Mouse (Mus musculus): ENCODE data around the gene Fgf14. TPM values are rescaled to one million over a fixed set of nuclear protein-coding genes. Genes with fewer than 3 reads are reported as not detected.

Fgf14 gene
- polyA plus RNA-seq, 1 experiment from 2014 or later, result 0.03 TPM

- whole genome bisulfite sequencing (ENCODE audit: insufficient replicate concordance), result 2% methylated on average over 42 of the region's 42 CpGs
- H3K4me3 ChIP-seq (replicated peaks), result no peak overlapping the region
- H3K9ac ChIP-seq, result no peak overlapping the region
- peaks cover 20% of the 10 kb centered on the region for H3K27me3 ChIP-seq
- H3K4me1 ChIP-seq (replicated peaks), result no peaks in the 10 kb centered on the region
- no peaks in the 10 kb centered on the region for H3K9me3 ChIP-seq (replicated peaks)
- no peak overlapping the region for H3K4me2 ChIP-seq
- no peaks in the 10 kb centered on the region for H3K36me3 ChIP-seq (replicated peaks)
- no peak for ATAC-seq (ENCODE audit: insufficient read depth)
- no peak overlapping the region for H3K27ac ChIP-seq (replicated peaks)
Observed at GRCm38 (mm10) chr14:124191913-124192814, 484.8 kb downstream of the Fgf14 start.

DNA sequence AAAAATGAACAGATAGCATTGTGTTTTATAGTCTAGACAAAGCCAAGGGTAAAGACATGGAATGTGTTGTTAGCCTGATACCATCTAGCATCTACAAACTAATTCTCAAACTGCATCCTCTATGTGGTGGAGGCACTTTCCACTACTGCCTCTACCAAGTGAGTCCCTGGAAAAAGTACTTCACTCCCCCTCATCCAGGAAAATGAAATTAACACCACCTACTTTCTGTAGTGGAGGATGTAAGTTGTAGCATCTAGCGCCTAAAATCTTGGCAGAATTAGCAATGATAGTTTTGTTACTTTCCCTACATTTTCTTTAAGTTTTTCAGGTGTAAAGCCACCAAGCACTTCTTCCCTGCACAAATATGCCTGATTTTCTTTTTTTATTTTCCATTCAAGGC lies 496.7 kb downstream of the Fgf14 start:
- Histone ChIP-seq H3K36me3 (replicated peaks) (no peaks in the 10 kb centered on the region), H3K9ac (no peak overlapping the region), H3K4me3 (replicated peaks) (no peak overlapping the region), H3K27me3 (no peaks in the 10 kb centered on the region), H3K27ac (replicated peaks) (no peak overlapping the region), H3K4me1 (replicated peaks) (no peaks in the 10 kb centered on the region), H3K9me3 (replicated peaks) (no peaks in the 10 kb centered on the region), H3K4me2 (no peak overlapping the region)
- no peak for ATAC-seq (ENCODE audit: insufficient read depth)
- 37% methylated on average over 1 of the region's 1 CpGs for WGBS (ENCODE audit: insufficient replicate concordance)

GRCm38 (mm10) chr14:124174111-124174510 lies 502.8 kb downstream of the Fgf14 start:
- Histone ChIP-seq H3K27ac (replicated peaks) (no peak overlapping the region), H3K4me3 (replicated peaks) (no peak overlapping the region)
- WGBS (ENCODE audit: insufficient replicate concordance), result 45% methylated on average over 1 of the region's 1 CpGs

GRCm38 (mm10) chr14:124163618-124164185 lies 513.2 kb downstream of the Fgf14 start:
- no peaks in the 10 kb centered on the region for H3K4me1 ChIP-seq (replicated peaks)
- H3K4me2 ChIP-seq, result no peak overlapping the region
- ATAC-seq (ENCODE audit: insufficient read depth), result no peak
- H3K27me3 ChIP-seq, result no peaks in the 10 kb centered on the region
- WGBS (ENCODE audit: insufficient replicate concordance), result 45% methylated on average over 1 of the region's 1 CpGs
- H3K27ac ChIP-seq (replicated peaks), result no peak overlapping the region
- H3K9me3 ChIP-seq (replicated peaks), result no peaks in the 10 kb centered on the region
- no peak overlapping the region for H3K9ac ChIP-seq
- H3K36me3 ChIP-seq (replicated peaks), result no peaks in the 10 kb centered on the region
- no peak overlapping the region for H3K4me3 ChIP-seq (replicated peaks)

More at GRCm38 (mm10) chr14:124174111-124174510, 502.8 kb downstream of the Fgf14 start:
- Histone ChIP-seq H3K27me3 (no peaks in the 10 kb centered on the region), H3K9me3 (replicated peaks) (no peaks in the 10 kb centered on the region), H3K4me1 (replicated peaks) (no peaks in the 10 kb centered on the region), H3K36me3 (replicated peaks) (no peaks in the 10 kb centered on the region), H3K9ac (no peak overlapping the region), H3K4me2 (no peak overlapping the region)
- ATAC-seq (ENCODE audit: insufficient read depth), result no peak

GRCm38 (mm10) chr14:124147378-124147777 lies 529.5 kb downstream of the Fgf14 start:
- no peaks in the 10 kb centered on the region for H3K27me3 ChIP-seq
- H3K36me3 ChIP-seq (replicated peaks), result no peaks in the 10 kb centered on the region
- no peaks in the 10 kb centered on the region for H3K9me3 ChIP-seq (replicated peaks)
- no peak overlapping the region for H3K4me2 ChIP-seq
- H3K4me1 ChIP-seq (replicated peaks), result no peaks in the 10 kb centered on the region
- no peak overlapping the region for H3K9ac ChIP-seq
- H3K4me3 ChIP-seq (replicated peaks), result no peak overlapping the region
- H3K27ac ChIP-seq (replicated peaks), result no peak overlapping the region
- ATAC-seq (ENCODE audit: insufficient read depth), result no peak

GRCm38 (mm10) chr14:124107205-124107873 lies 569.6 kb downstream of the Fgf14 start:
- no peaks in the 10 kb centered on the region for H3K9me3 ChIP-seq (replicated peaks)
- no peak overlapping the region for H3K9ac ChIP-seq
- no peaks in the 10 kb centered on the region for H3K4me1 ChIP-seq (replicated peaks)
- no peak for ATAC-seq (ENCODE audit: insufficient read depth)
- H3K27ac ChIP-seq (replicated peaks), result no peak overlapping the region
- 68% methylated on average over 1 of the region's 1 CpGs for WGBS (ENCODE audit: insufficient replicate concordance)
- no peaks in the 10 kb centered on the region for H3K36me3 ChIP-seq (replicated peaks)
- no peak overlapping the region for H3K4me3 ChIP-seq (replicated peaks)
- no peaks in the 10 kb centered on the region for H3K27me3 ChIP-seq
- no peak overlapping the region for H3K4me2 ChIP-seq

GRCm38 (mm10) chr14:124083126-124083525 lies 593.8 kb downstream of the Fgf14 start:
- Histone ChIP-seq H3K9me3 (replicated peaks) (no peaks in the 10 kb centered on the region), H3K4me1 (replicated peaks) (no peaks in the 10 kb centered on the region), H3K27ac (replicated peaks) (no peak overlapping the region), H3K4me2 (no peak overlapping the region), H3K9ac (no peak overlapping the region), H3K27me3 (no peaks in the 10 kb centered on the region), H3K4me3 (replicated peaks) (no peak overlapping the region), H3K36me3 (replicated peaks) (no peaks in the 10 kb centered on the region)
- ATAC-seq (ENCODE audit: insufficient read depth), result no peak

DNA sequence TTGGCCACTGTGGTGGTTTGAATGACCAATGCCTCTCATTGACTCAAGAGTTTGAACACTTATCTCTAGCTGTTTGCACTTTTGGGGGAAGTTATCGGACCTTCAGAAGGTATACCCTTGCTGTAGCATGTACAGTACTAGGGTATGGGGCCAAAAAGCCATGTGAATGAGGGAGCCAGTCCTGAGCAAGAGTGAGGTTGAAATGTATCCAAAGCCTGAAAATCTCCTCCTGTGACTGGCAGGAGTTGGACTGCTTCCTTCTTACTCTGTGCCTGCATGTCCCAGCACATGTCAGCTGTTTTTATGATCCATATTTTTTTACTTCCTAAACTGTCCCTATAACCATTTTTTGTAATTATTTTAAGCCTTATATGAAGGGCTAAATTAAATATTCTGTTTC lies 632.9 kb downstream of the Fgf14 start:
- ATAC-seq (ENCODE audit: insufficient read depth), result no peak
- Histone ChIP-seq H3K4me1 (replicated peaks) (no peaks in the 10 kb centered on the region), H3K27ac (replicated peaks) (no peak overlapping the region), H3K4me3 (replicated peaks) (no peak overlapping the region), H3K4me2 (no peak overlapping the region), H3K36me3 (replicated peaks) (no peaks in the 10 kb centered on the region), H3K27me3 (no peaks in the 10 kb centered on the region), H3K9ac (no peak overlapping the region), H3K9me3 (replicated peaks) (no peaks in the 10 kb centered on the region)
- WGBS (ENCODE audit: insufficient replicate concordance), result 39% methylated on average over 1 of the region's 1 CpGs

GRCm38 (mm10) chr14:124040651-124041050 lies 636.3 kb downstream of the Fgf14 start:
- Histone ChIP-seq H3K36me3 (replicated peaks) (no peaks in the 10 kb centered on the region), H3K4me1 (replicated peaks) (no peaks in the 10 kb centered on the region), H3K27ac (replicated peaks) (no peak overlapping the region), H3K4me2 (no peak overlapping the region), H3K9ac (no peak overlapping the region), H3K4me3 (replicated peaks) (no peak overlapping the region), H3K27me3 (no peaks in the 10 kb centered on the region), H3K9me3 (replicated peaks) (no peaks in the 10 kb centered on the region)
- no peak for ATAC-seq (ENCODE audit: insufficient read depth)
- 50% methylated on average over 1 of the region's 1 CpGs for WGBS (ENCODE audit: insufficient replicate concordance)

DNA sequence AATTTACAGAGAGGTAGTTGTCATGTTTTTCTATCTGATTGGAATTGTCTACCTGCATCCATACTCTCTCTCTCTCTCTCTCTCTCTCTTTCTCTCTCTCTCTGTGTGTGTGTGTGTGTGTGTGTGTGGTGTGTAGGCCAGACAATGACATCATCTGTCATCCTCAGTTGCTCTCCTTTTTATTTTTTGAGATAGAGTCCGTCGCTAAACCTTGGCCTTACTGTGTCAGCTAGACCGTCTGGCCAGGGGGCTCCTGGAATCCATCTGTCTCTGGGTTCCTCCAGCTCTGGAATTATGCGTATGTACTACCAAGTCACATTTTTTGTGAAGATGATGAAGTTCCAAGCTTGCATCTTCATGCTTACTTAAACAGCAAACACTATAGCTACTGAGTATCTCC lies 639.5 kb downstream of the Fgf14 start:
- Histone ChIP-seq H3K36me3 (replicated peaks) (no peaks in the 10 kb centered on the region), H3K4me1 (replicated peaks) (no peaks in the 10 kb centered on the region), H3K27me3 (no peaks in the 10 kb centered on the region), H3K4me3 (replicated peaks) (no peak overlapping the region), H3K9ac (no peak overlapping the region), H3K9me3 (replicated peaks) (no peaks in the 10 kb centered on the region), H3K27ac (replicated peaks) (no peak overlapping the region), H3K4me2 (no peak overlapping the region)
- 76% methylated on average over 4 of the region's 4 CpGs for WGBS (ENCODE audit: insufficient replicate concordance)
- ATAC-seq (ENCODE audit: insufficient read depth), result no peak

DNA sequence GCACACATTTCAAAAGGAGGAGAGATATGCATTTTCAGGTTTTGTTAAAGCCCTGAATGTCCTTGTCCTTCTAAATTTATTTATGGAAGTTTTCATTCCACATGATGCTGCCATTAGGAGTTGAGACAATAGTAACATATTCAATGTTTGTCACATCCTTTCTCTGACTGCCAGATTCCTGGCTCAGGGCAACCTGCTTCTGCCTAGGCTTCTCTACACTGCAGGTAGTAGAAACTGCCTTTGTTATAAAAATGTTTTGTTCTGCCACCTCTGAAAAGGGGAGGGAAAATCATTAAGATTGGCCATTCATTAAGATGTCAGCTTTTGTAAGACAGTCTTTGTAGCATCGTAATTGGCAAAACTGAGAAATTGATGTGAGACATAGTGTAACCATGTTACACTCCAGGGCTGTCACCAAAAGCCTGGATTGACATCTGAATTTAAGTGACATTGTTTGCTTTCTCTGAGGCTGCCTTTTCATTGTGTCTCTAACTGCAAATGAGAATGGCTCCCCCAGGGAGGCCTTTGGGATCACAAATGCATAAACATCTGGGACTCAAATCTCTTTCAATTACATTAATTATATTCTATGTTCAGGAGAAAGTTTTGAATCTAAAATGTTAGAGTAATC lies 640.2 kb downstream of the Fgf14 start:
- no peaks in the 10 kb centered on the region for H3K4me1 ChIP-seq (replicated peaks)
- H3K4me2 ChIP-seq, result no peak overlapping the region
- no peaks in the 10 kb centered on the region for H3K27me3 ChIP-seq
- no peak overlapping the region for H3K4me3 ChIP-seq (replicated peaks)
- no peaks in the 10 kb centered on the region for H3K36me3 ChIP-seq (replicated peaks)
- no peak overlapping the region for H3K27ac ChIP-seq (replicated peaks)
- no peak for ATAC-seq (ENCODE audit: insufficient read depth)
- H3K9ac ChIP-seq, result no peak overlapping the region
- WGBS (ENCODE audit: insufficient replicate concordance), result 54% methylated on average over 1 of the region's 1 CpGs
- H3K9me3 ChIP-seq (replicated peaks), result no peaks in the 10 kb centered on the region
